Mouse (Mus musculus) kidney, adult 9 months (tissue): Measurements from ENCODE around the gene Ctrc.
A peak's percentile ranks its signal among the peaks of the same experiment; 100 is the strongest.

Experiments
- DNase-seq: peaks from one replicate; pipeline ENCODE4 v3.0.0; 2022

Gene Ctrc

DNA sequence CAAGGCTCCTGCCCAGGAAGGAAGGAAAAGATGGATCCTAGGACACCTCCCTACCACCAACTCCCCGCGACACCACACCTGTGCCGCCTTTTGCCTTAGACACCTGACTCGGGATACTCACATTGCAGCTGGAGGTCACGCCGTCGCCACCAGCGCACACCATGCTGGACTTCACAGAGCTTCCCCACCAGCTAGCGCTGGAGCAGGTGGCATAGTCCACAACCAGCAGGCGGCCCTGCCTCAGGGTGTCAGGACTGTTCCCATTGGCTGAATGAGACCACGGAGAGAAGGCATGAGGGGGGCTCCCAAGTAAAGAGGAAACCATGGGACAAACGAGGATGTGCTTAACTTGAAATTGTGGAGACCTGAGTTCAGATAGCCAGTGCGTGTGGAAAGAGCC is 27.3 kb downstream of the Ctrc start:
- DNase-seq: no peak

GRCm38 (mm10) chr4:141817706-141818105 is 28.5 kb downstream of the Ctrc start:
- no peak for DNase-seq

DNA sequence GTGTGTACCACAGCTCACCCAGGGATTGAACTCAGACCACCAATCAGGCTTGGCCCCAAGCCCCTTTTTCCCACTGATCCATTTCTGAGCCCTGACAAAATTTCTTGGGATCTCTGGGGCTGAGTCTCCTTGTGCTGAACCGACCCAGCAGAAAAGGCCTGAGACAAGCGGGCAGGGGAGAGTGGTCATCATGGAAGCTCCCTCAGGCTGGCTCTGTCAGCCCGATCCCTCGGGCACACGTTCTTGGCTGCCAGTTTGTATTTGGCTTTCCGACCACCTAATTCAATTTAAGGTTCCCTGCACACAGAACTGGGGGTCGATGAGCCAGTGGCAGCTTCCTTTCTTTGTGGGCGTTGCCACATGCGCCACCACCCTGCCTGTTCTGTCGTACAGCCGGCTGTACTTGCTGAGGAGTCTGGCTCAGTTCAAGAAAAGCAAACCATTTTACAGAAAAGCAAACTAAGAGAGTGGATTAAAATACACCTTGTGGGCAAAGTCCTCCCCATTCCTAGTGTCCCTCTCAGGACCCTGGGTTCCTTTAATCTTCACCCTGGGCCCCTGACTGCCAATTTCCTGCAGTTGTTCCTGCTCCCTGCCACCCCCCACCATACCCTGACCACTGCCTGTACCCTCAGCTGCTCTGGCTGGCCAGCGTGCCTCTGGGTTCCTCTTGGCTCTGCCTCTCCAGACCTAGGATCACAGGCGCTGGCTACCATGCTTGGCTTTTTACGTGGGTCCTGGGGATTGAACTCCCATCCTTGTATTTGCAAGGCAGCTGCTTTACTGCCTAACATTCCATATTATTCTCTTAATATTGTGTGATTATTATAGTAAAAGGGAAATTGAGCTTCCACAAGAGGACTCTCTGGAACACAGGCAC is 29.1 kb downstream of the Ctrc start:
- DNase-seq: no peak

DNA sequence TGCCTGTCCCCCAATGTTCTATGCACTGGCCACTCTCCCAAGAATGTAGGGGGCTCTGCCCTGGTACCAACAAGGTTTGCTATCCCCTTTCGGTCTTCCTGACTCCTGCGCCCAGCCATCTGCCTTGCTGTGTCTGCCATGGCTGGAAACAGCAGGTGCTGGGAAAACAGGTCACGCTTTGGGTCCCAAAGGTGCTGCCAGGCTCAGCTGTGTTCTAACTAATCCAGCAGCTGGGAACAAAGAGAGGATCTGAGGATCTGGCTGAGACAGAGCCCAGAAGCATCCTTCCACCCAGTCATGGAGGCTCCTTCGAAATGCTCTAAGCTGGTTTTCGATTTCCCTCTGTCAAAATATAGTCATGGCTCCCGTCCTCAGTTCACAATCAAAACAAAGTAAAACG is 29.9 kb downstream of the Ctrc start:
- DNase-seq: no peak

DNA sequence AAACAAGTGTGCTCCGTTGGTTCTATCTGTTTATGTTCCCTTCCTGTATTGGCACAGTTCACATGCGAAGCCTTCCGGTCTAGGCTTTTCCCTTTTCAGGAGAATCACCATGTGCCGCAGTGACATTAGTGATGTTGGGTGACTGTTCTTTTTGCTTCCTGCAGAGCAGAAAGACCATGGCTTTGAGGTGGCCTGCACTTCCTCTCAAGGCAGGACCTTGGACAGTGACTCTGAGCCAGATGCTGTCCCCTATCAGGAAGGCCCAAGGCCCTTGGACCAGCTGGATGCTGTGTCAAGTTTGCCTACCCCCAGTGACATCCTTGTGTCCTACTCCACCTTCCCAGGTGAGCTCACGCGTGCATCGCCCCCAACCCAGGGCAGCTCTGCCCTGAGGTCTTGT is 34.8 kb downstream of the Ctrc start:
- DNase-seq: no peak

GRCm38 (mm10) chr4:141810975-141811374 is 35.2 kb downstream of the Ctrc start:
- no peak for DNase-seq

DNA sequence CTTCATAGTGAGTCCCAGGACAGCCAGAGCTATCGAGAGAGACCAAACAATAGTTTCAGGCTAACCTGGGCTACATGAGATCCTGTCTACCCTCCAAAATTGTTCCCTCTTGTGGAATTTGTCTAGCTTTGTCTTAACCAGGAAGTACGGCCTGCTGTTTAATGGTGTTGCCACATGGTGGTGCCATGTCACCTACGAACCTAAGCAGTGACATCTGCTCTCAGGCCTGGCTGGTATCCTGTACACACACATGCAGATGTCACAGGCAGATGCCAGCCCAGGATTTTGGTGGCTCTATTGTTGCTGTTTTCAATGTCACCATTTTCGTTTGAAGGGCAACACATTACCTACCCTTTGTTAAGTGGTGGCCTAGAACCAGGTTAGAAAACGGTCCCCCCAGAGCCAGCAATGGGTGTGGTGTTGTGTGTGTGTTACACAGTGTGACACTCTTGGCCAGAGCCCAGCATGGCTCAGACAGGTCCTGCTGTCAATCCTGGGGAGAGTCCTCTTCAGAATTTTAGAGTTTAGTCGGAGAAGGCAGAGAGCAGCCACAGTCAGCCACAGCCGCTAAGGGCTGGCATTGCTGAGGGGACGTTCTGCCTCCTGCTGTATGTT is 36.2 kb downstream of the Ctrc start:
- DNase-seq: no peak

DNA sequence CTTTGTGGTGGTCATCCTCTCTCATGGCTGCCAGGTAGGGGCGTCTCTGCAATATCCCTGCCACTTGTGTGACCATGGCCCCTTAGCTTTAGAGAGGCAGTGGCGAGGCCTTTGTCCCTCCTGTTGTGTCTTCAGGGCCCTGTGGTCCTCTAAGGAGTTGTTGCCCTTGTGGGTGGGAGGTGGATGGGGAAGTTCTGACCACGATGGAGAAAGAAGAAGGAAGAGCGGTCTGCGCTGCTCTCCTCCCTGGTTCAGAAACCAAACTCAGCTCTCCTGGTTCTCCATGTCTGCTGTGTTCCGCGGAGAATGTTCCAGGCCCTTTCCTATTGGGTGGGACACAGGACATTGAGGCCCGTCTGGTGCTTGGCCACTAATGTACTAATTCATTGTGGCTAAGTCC is 40.3 kb downstream of the Ctrc start:
- DNase-seq: no peak

- DNase-seq: no peak
These were observed 42.1 kb downstream of the Ctrc start for GRCm38 (mm10) chr4:141804105-141804504.

DNA sequence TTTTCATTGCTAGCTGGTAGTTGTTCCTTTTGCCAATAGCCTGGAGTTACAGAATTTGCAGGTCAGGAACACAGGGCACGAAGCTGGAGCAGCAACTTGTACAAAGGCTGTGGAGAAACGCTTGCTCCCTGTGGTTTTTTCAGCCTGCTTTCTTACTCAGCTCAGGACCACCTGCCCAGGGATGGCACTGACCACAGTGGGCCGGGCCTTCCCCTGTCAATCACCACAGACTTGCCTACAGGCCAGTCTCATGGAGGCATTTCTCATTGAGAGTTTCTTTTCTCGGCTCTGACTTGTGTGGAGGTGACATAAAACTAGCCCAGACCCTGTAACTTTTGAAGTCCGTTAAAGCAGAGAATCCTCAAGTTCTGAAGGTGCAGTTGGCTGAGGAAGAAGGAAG is 48.6 kb downstream of the Ctrc start:
- no peak for DNase-seq

DNA sequence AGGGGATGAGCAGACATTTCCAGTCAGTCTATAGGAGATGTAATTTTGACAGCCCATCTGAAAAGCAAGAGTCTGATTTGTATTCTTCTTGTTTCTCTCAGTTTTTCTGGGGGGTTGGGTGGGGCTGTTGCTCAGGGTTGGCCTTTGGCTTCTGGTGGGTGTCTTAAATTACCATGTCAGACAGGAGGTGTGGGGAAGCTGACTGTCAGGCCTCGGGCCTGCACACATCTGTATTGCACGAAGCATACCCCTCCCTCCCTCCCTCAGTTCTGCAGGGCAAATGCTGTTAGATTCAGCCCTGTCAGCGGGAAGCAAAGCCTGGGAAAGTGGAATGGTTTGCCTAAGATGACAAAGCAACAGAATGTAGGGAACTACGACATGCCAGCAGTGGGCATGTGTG is 49.2 kb downstream of the Ctrc start:
- no peak for DNase-seq

DNA sequence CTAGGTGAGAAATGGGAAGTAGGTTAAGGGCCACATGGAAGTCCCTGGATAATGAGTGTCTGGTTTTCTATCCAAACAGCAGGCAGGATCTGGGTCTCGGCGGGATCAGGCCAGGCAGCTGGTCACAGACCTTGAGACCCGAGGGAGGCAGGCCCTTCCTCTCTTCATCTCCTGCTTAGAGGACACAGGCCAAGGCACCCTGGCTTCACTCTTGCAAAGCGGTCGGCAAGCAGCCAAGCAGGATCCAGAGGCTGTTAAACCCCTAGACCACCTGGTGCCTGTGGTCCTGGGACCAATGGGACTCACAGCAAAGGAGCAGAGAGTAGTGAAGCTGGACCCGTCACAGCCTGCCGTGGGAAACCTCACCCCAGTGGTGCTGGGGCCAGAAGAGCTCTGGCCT is 49.8 kb downstream of the Ctrc start:
- DNase-seq: peak; percentile 40

GRCm38 (mm10) chr4:141794152-141794535 is 52.0 kb downstream of the Ctrc start:
- peak; percentile 33 for DNase-seq

DNA sequence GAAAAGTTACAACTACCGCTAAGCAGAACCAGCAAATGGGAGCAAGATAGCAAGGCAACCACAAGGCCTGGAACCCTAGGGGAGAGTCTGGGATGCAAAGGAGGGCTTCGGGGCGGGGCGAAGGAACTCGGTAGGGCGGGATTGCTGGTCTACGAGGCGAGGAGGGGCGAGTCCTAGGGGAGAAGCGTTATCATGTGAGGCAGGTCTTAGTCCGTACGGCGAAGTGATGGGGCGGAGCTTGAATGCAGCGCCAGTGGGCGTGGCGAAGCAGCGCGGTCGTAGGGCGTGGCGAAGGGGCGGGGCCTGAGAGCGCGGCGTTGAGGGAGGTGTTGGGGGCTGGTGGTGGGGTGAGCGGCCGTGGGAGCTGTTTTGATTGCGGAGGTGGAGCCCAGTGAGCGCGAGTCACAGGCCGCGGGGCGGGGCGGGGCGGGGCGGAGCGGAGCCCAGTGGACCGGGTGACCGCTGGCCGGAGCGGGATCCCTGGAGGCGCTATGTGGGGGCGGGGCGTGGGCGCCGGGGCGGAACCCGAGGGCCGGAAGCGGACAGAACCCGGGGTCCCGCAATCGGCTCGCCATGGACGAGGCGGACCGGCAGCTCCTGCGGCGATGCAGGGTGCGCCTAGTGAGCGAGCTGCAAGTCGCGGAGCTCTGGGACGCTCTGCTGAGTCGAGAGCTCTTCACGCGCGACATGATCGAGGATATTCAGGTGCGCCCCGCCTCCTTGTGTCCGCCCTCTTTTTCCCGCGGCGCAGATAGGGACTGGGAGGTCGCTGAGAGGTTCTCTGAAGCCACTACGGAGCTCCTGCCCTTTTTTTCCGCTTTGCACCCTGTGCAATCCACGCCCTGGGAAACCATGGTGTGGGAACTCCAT is 52.6 kb downstream of the Ctrc start, which contains the start of gene Casp9:
TSS of gene Casp9 (plus strand) at position 331 of the 870 bp plus-strand sequence.
- peak; percentile 99 for DNase-seq

- DNase-seq: no peak
These were observed 53.4 kb downstream of the Ctrc start for GRCm38 (mm10) chr4:141792554-141793281.

DNA sequence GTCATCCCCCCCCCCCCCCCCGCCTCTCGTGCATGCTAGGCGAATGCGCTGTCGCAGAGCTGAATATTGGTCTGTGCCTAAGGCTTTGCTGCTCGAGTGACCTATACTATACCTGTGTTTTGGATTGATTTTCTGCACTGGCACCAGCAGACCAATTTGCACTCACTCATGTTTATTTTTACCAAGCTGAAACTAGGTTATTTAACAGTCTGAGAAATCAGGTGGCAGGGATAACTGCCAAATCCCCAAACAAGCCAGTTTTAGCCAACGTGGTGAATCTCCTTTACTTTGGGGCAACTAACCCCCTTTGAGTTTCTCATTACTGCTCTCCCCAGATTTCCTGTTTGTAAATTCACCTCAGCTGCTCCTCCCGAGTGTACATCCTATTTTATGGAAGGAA is 54.2 kb downstream of the Ctrc start:
- DNase-seq: no peak

- DNase-seq: no peak
These were observed 54.7 kb downstream of the Ctrc start for GRCm38 (mm10) chr4:141791486-141791885.

DNA sequence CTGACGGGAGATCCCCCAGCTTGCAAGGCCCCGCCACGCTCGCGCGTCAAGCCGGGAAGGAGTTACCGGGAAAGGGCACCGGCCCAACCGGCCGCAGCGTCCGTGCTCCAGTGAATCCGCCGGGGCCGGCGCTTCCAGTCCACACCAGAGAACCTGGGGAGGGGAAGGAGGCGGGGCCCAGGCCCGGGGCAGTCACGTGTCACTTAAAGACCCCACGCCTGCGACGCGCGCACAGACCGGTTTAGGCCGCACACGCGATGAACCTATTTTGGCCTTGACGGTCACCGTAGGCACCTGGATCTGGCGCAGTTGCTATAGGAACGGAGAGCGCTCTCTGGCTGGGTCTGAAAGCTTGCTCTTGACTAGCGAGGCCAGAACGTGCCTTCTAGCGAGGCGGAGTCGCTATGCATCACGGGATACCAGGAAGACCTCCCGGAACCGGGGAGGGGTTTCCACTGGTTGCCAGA is 55.6 kb downstream of the Ctrc start, which contains the start of gene Dnajc16:
TSS of gene Dnajc16 (minus strand) at position 408 of the 467 bp plus-strand sequence.
- peak; percentile 99 for DNase-seq

DNA sequence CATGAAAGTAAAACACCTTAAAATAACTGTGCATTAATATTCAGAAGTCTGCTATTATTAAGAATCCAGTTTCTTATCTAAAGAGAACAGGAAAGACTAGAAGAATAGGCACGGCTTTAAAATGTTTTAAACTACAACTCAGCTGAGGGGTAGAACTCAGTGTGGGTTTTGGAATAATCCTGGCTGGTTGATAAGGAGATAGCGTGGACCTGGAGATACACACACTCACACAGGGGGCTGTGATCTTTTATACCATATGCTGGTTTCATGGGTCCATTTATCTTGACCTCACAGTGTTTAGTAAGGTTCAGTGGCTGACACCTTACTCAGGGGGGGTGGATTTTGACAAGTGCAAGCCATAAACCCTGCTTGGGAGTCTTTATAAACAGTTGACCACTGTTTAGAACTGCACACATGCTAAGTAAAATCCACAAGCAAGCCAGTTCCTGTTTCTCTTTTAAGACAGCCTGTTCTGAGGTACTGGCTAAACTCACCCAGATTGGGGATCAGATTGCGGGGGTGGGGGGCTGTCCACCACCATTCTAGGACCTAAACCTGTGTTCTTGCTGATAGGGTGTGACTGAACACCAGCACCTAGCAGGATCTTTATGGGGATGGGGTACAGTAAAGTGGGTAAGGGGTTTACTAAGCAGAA is 56.5 kb downstream of the Ctrc start:
- peak; percentile 31 for DNase-seq

DNA sequence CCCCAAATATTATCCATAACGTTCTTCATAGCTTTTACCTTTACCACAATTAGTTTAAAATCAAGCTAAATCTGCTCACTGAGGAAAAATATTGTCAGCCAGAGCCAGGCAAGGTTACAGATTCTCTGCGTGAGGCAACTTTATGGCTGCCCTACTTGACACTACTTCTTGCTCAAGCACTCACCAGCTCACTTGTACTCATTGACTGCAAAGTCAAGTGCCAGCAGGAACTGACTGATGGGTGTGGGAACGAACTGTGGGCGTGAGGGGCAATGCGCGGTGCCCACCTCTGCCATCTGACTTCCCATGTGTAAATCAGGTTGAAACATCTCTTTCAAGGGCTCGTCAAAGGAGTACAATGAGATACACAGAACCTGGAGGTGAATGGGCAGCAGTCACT is 58.7 kb downstream of the Ctrc start:
- DNase-seq: no peak

DNA sequence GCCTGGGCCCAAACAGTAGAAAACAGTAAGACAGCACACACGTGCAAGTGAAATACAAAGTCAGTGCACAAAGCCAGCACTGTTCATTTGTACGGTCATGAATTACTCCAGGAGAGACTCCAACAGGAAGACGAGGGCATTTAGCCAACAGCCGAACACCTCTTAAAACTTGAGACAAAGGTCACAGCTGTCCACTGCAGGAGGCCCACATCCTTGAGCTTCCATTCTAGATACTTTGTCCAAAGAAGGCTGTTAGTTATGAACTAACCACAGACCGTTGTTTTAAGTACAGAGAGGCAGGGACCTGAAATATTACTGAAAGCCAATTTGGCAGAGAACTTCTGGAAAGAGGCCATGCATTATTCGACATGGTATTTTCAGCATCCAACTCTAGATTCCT is 59.1 kb downstream of the Ctrc start:
- peak; percentile 90 for DNase-seq

GRCm38 (mm10) chr4:141786141-141786540 is 60.0 kb downstream of the Ctrc start:
- DNase-seq: no peak
